Mouse (Mus musculus): Measurements from ENCODE around the gene Mrpl42. TPM values are rescaled to one million over a fixed set of nuclear protein-coding genes. Genes with fewer than 3 reads are reported as not detected.

Gene Mrpl42
- total RNA-seq, 2 experiments from 2014 or later: 69.6 to 90.2 TPM

- no peak for DNase-seq (ENCODE audit: low spot score in 2 of 2)
These were observed 43.5 kb downstream of the Mrpl42 start for GRCm38 (mm10) chr10:95458050-95458806.

- no peak for DNase-seq (ENCODE audit: low spot score in 2 of 2)
These were observed 44.2 kb downstream of the Mrpl42 start for GRCm38 (mm10) chr10:95457367-95458049.

GRCm38 (mm10) chr10:95456103-95456502 lies 45.6 kb downstream of the Mrpl42 start:
- DNase-seq (ENCODE audit: low spot score in 2 of 2): no peak

- DNase-seq (ENCODE audit: low spot score in 2 of 2): no peak
These were observed 48.5 kb downstream of the Mrpl42 start for GRCm38 (mm10) chr10:95453282-95453681.

- DNase-seq (ENCODE audit: low spot score in 2 of 2): no peak
These were observed 52.7 kb downstream of the Mrpl42 start for GRCm38 (mm10) chr10:95449033-95449432.

- DNase-seq (ENCODE audit: low spot score in 2 of 2): no peak
These were observed 53.8 kb downstream of the Mrpl42 start for GRCm38 (mm10) chr10:95447954-95448353.

- DNase-seq (ENCODE audit: low spot score in 2 of 2): no peak
These were observed 56.4 kb downstream of the Mrpl42 start for GRCm38 (mm10) chr10:95445104-95446056.

- DNase-seq (ENCODE audit: low spot score in 2 of 2): no peak
These were observed 59.4 kb downstream of the Mrpl42 start for GRCm38 (mm10) chr10:95442334-95442733.

- DNase-seq (ENCODE audit: low spot score in 2 of 2): no peak
These were observed 61.2 kb downstream of the Mrpl42 start for GRCm38 (mm10) chr10:95440566-95440965.

GRCm38 (mm10) chr10:95439718-95440339 lies 61.9 kb downstream of the Mrpl42 start:
- DNase-seq (ENCODE audit: low spot score in 2 of 2): no peak

- DNase-seq (ENCODE audit: low spot score in 2 of 2): no peak
These were observed 62.8 kb downstream of the Mrpl42 start for GRCm38 (mm10) chr10:95438941-95439340.

Other genes starting within 250 kb of the Mrpl42 start
- gene Cradd, start 177.8 kb downstream of the Mrpl42 start, total RNA-seq (2021): 1 to 10 TPM; 6.6 TPM
- gene Socs2, start 84.8 kb downstream of the Mrpl42 start, total RNA-seq (2021): 10 to 100 TPM; 58.1 to 58.9 TPM
- 100 to 1,000 TPM; 203 to 205 TPM for gene Ube2n, start 13.2 kb upstream of the Mrpl42 start, total RNA-seq (2021)
- 10 to 100 TPM; 86.1 to 89.8 TPM for gene Nudt4, start 62.2 kb upstream of the Mrpl42 start, total RNA-seq (2021)
- gene Anapc15-ps, start 171.5 kb upstream of the Mrpl42 start, total RNA-seq (2021): not detected